Mouse (Mus musculus) neural tube, embryonic 14.5 days (tissue): ENCODE data around the gene Cib2. TPM values are rescaled to one million over a fixed set of nuclear protein-coding genes. Genes with fewer than 3 reads are reported as not detected.

Experiments
- polyA plus RNA-seq: library from polyadenylated mRNA; unstranded; fragments of >200 nt; fragmentation: Nextera tagmentation; extraction: Ambion mirVana; gene quantifications from 2 replicates; pipeline ENCODE4 v1.2.1, GENCODE M21; 2014

Cib2 gene
- polyA plus RNA-seq, 1 experiment from 2014 or later, result 80.4 TPM

Other genes starting within 250 kb of the Cib2 start
- gene Dmxl2, start 58.6 kb downstream of the Cib2 start, polyA plus RNA-seq, result 72.6 and 104 TPM in 2 replicates
- gene Sh2d7, start 21.2 kb downstream of the Cib2 start, polyA plus RNA-seq, result not detected in 2 replicates
- 165 and 178 TPM in 2 replicates for gene Idh3a, start 26.1 kb upstream of the Cib2 start, polyA plus RNA-seq
- gene Acsbg1, start 101.7 kb upstream of the Cib2 start, polyA plus RNA-seq, result 28.8 and 35.5 TPM in 2 replicates
- gene Dnaja4, start 138.7 kb upstream of the Cib2 start, polyA plus RNA-seq, result 7.4 and 8.5 TPM in 2 replicates
- 76.3 and 91.0 TPM in 2 replicates for gene Wdr61, start 174.3 kb upstream of the Cib2 start, polyA plus RNA-seq
- gene Crabp1, start 204.5 kb upstream of the Cib2 start, polyA plus RNA-seq, result 589 and 733 TPM in 2 replicates